Comparison of ENCODE assay signal across 20 mouse cellular contexts in genomic region chr4:48130314-48130713, GRCm38 (mm10). TPM values are rescaled to one million over a fixed set of nuclear protein-coding genes. Genes with fewer than 3 reads are reported as not detected.
A peak's percentile ranks its signal among the peaks of the same experiment; 100 is the strongest.
DNase-seq lines count a peak whose midpoint lies in the region; ATAC-seq lines count a peak whose summit lies in the region.
"Had no signal": no experiment of that assay in that cellular context is flagged by ENCODE, and none has a peak within 500 bp of the region (broad histone marks: within the 10 kb centered on the region; RNA-seq: fewer than 3 reads in every experiment).

No protein-coding gene starts in this region.

- peak; percentile 34 for DNase-seq in adrenal gland, postnatal 14 days
- no peak for DNase-seq in adrenal gland, postnatal 10 days
- peak; percentile 5 for DNase-seq in lung, postnatal 10 days
- DNase-seq in lung, postnatal 14 days = no peak
- DNase-seq in cerebellum, adult 18-20 months = no peak
- DNase-seq: adrenal gland, postnatal 25 days; cerebellum, adult 11-12 months; cerebellum, adult 9-10 months; gastrocnemius, adult 2 months; gastrocnemius, postnatal 14 days; heart, adult 18-20 months; heart, postnatal 10 days; heart, postnatal 36 days had no signal

- peak; percentile 63 for ATAC-seq in granulocyte monocyte progenitor cell, adult 5-6 weeks (replicated peaks; ENCODE audit: poor library complexity, severe bottlenecking)
- 0 out of 2 replicates have a peak, but pooled peaks have one; percentile 42 for ATAC-seq in megakaryocyte progenitor cell, adult 5-6 weeks (replicated peaks; ENCODE audit: poor library complexity)
- ATAC-seq: CD4-positive, CD25-positive, alpha-beta regulatory T cell, adult 4 months; forebrain, embryonic 13.5 days; forebrain, embryonic 16.5 days; hindbrain, postnatal 0 days; inflammation-experienced regulatory T-cells, adult 6 months had no signal

RNA-seq across cellular contexts. Expression of gene Stx17, which starts 5.6 kb away (rescaled TPM):
- 46.4 and 55.4 TPM in 2 replicates for total RNA-seq in adrenal gland, postnatal 14 days (2021)
- total RNA-seq in adrenal gland, postnatal 10 days (2021) = 10 to 100 TPM; 50.6 to 61.4 TPM
- 8.7 and 21.7 TPM in 2 replicates for total RNA-seq in granulocyte monocyte progenitor cell, adult 5-6 weeks (2014; fragmentation: Nextera tagmentation)
- 15.5 and 22.6 TPM in 2 replicates for total RNA-seq in granulocyte monocyte progenitor cell, adult 5-6 weeks (2017)
- 11.1 and 14.8 TPM in 2 replicates for total RNA-seq in megakaryocyte progenitor cell, adult 5-6 weeks (2015)
- 15.4 and 20.1 TPM in 2 replicates for total RNA-seq in megakaryocyte progenitor cell, adult 5-6 weeks (2017)

Comparison
In these comparisons a context has a peak if more than half of its experiments do, and no peak if none do; other contexts are left out.
1. DNase-seq: peak in adrenal gland, postnatal 14 days (single experiment) and lung, postnatal 10 days (single experiment); none in adrenal gland, postnatal 10 days (single experiment), lung, postnatal 14 days (single experiment) and cerebellum, adult 18-20 months (0 of 2).